Mouse (Mus musculus): ENCODE measurements around the gene Gm21972. TPM values are rescaled to one million over a fixed set of nuclear protein-coding genes. Genes with fewer than 3 reads are reported as not detected.

Gene Gm21972
- polyA plus RNA-seq (2014; fragmentation: Illumina TruSeq; extraction: RNeasy Lipid Tissue Mini Kit (QIAGEN cat#74804); ENCODE audit: insufficient read depth, low read depth, low replicate concordance) = not detected

GRCm38 (mm10) chr1:86133337-86133736 is at the start of gene Gm21972:
Gene Gm21972 (plus strand): TSS chr1:86133637.

DNA sequence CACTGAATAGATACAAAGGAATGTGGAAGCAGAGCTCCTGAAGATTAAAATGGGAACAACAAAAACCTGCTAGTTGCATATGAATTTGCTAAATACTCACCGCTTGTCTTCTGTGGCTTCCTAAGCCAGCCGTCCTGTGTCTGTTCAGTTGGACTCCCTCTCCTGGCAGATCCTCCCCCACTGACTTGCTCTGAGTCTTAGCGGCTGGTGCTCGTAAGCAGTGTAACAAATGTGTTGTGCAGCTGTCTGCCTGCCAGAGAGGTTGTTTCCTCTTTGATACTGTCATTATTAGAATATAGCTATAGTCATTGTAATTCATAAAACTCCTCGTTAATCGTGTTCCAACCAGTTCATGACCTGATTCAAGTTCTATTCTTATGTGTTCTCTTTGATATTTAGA is 21.7 kb upstream of the Gm21972 start, which contains the start of gene Htr2b:
Gene Htr2b, minus strand, starts transcription at position 192 of the 400 bp plus-strand sequence.

DNA sequence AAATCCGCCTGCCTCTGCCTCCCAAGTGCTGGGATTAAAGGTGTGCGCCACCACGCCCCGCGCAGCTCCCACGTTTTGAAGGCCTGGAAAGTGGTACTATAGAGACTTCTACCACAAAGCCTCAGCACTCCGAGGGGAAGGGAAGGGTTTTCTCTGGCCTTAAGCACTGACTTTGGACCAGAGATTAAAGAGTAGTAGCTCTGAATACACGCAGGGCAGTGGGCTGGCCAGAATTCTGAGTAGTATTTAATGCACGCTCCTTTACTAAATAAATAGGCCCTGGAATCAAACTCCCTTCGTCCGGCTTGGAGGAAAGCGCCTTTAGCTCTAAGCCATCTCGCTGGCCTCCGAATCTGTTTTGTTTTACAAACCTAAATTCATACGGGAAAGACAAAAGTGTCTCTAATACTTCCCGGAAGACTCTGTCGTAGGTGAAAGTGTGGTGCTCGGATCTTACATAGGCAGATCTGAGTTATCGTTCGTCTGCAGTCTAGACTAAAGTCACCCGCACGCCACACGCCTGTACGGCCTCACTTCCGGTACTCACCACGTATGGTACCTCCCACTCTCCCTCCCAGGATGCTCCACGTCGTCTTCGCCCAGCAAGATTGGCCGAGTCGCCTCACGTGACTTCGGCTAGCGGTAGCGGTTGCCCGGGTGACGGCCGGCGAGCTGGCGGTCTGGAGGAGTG is 20.8 kb downstream of the Gm21972 start, which contains the start of gene Armc9:
Gene Armc9, plus strand, starts transcription at position 648 of the 691 bp plus-strand sequence.

Other genes with a start within 250 kb of the Gm21972 start
- 128 TPM for gene Itm2c, start 239.4 kb upstream of the Gm21972 start, polyA plus RNA-seq (2014; fragmentation: Illumina TruSeq; extraction: RNeasy Lipid Tissue Mini Kit (QIAGEN cat#74804); ENCODE audit: insufficient read depth, low read depth, low replicate concordance)
- not detected for gene 4933407L21Rik, start 205.2 kb upstream of the Gm21972 start, polyA plus RNA-seq (2014; fragmentation: Illumina TruSeq; extraction: RNeasy Lipid Tissue Mini Kit (QIAGEN cat#74804); ENCODE audit: insufficient read depth, low read depth, low replicate concordance)
- 0.50 TPM for gene Gpr55, start 172.6 kb upstream of the Gm21972 start, polyA plus RNA-seq (2014; fragmentation: Illumina TruSeq; extraction: RNeasy Lipid Tissue Mini Kit (QIAGEN cat#74804); ENCODE audit: insufficient read depth, low read depth, low replicate concordance)
- not detected for gene Spata3, start 116.8 kb upstream of the Gm21972 start, polyA plus RNA-seq (2014; fragmentation: Illumina TruSeq; extraction: RNeasy Lipid Tissue Mini Kit (QIAGEN cat#74804); ENCODE audit: insufficient read depth, low read depth, low replicate concordance)
- 0.25 TPM for gene 2810459M11Rik, start 87.8 kb upstream of the Gm21972 start, polyA plus RNA-seq (2014; fragmentation: Illumina TruSeq; extraction: RNeasy Lipid Tissue Mini Kit (QIAGEN cat#74804); ENCODE audit: insufficient read depth, low read depth, low replicate concordance)
- gene Psmd1, start 69.2 kb upstream of the Gm21972 start, polyA plus RNA-seq (2014; fragmentation: Illumina TruSeq; extraction: RNeasy Lipid Tissue Mini Kit (QIAGEN cat#74804); ENCODE audit: insufficient read depth, low read depth, low replicate concordance) = 44.3 TPM
- 0.79 TPM for gene Htr2b, start 21.7 kb upstream of the Gm21972 start, polyA plus RNA-seq (2014; fragmentation: Illumina TruSeq; extraction: RNeasy Lipid Tissue Mini Kit (QIAGEN cat#74804); ENCODE audit: insufficient read depth, low read depth, low replicate concordance)
- gene Armc9, start 21.1 kb downstream of the Gm21972 start, polyA plus RNA-seq (2014; fragmentation: Illumina TruSeq; extraction: RNeasy Lipid Tissue Mini Kit (QIAGEN cat#74804); ENCODE audit: insufficient read depth, low read depth, low replicate concordance) = 3.0 TPM
- 4.5 TPM for gene B3gnt7, start 169.2 kb downstream of the Gm21972 start, polyA plus RNA-seq (2014; fragmentation: Illumina TruSeq; extraction: RNeasy Lipid Tissue Mini Kit (QIAGEN cat#74804); ENCODE audit: insufficient read depth, low read depth, low replicate concordance)
- gene Ncl, start 225.8 kb downstream of the Gm21972 start, polyA plus RNA-seq (2014; fragmentation: Illumina TruSeq; extraction: RNeasy Lipid Tissue Mini Kit (QIAGEN cat#74804); ENCODE audit: insufficient read depth, low read depth, low replicate concordance) = 97.1 TPM